Mouse (Mus musculus) kidney, adult 2 months (tissue): ENCODE measurements at regions not wholly inside any gene's neighbourhood (a gene's known extent, or its start where the extent isn't known, plus 50 kb on each side); places are given as distances from the start of the nearest gene placed in this dataset.

Experiments used
- CTCF ChIP-seq: fragments of 200-500 bp; conservative IDR thresholded peaks from 2 replicates; pipeline ENCODE4 v1.5.1; 2011; ENCODE audit warnings: low read depth, mild to moderate bottlenecking, control low read depth, low read length, moderate library complexity, mixed read lengths; ENCODE audit not compliant: insufficient read depth, insufficient read length
- POLR2A ChIP-seq: fragments of 200-500 bp; IDR thresholded peaks from one replicate; pipeline ENCODE4 v1.6.1; 2011; ENCODE audit warnings: low read depth, low read length, control low read depth

DNA sequence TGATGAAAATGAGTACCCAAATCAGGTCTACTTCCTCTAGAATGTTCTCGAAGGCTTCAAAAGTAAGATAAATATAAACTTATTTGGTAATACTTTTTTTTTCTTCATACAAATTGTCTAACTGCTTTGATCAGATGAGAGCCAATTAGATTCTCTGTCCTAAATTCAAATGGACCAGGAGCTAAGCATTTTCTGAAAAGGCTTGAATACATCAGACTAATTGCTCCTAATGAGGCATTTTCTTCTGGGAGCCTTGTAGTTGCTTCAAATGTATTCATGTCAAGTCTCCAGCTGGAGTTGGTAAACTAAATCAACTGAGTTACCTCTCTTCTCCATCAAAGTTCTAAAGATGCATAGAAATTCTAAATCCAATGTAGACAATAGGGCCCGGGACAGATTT is 66.1 kb upstream of the Cldn18 start:
- TF ChIP-seq CTCF (no peak), POLR2A (no peak)
